28 mouse cellular contexts compared by ENCODE assay signal in genomic region chr11:84406733-84407132, GRCm38 (mm10).
DNase-seq lines count a peak whose midpoint lies in the region; ATAC-seq and TF ChIP-seq lines count a peak whose summit lies in the region.
"Had no signal": no experiment of that assay in that cellular context is flagged by ENCODE, and none has a peak within 500 bp of the region (broad histone marks: within the 10 kb centered on the region; RNA-seq: fewer than 3 reads in every experiment).

No protein-coding gene starts in this region.

- no peak overlapping the region for H3K4me2 ChIP-seq in forebrain, postnatal 0 days (ENCODE audit: low read depth)
- H3K4me2 ChIP-seq in forebrain, embryonic 15.5 days (replicated peaks): no peak overlapping the region
- no peak overlapping the region for H3K4me2 ChIP-seq in liver, embryonic 11.5 days
- H3K4me2 ChIP-seq in midbrain, embryonic 15.5 days: no peak overlapping the region
- H3K4me2 ChIP-seq: embryonic facial prominence, embryonic 15.5 days; heart, embryonic 12.5 days; hindbrain, embryonic 12.5 days; limb, embryonic 12.5 days; neural tube, embryonic 13.5 days had no signal

- H3K4me1 ChIP-seq in forebrain, postnatal 0 days (ENCODE audit: insufficient read depth): no peaks in the 10 kb centered on the region
- H3K4me1 ChIP-seq in forebrain, embryonic 15.5 days: peaks cover 9% of the 10 kb centered on the region; the same call in 1 of the 2 replicates
- H3K4me1 ChIP-seq in liver, adult 2 months (ENCODE audit: control insufficient read depth, insufficient read depth, low read length): no peaks in the 10 kb centered on the region
- H3K4me1 ChIP-seq in liver, embryonic 11.5 days (replicated peaks; ENCODE audit: control insufficient read depth, insufficient read depth, low read length): peaks cover 13% of the 10 kb centered on the region
- no peaks in the 10 kb centered on the region for H3K4me1 ChIP-seq in testis, adult 2 months (ENCODE audit: control insufficient read depth, insufficient read depth, low read length)
- peaks cover 5% of the 10 kb centered on the region for H3K4me1 ChIP-seq in midbrain, embryonic 15.5 days

- 90% methylated on average over 4 of the region's 4 CpGs for WGBS in forebrain, postnatal 0 days
- 98% methylated on average over 4 of the region's 4 CpGs for WGBS in forebrain, embryonic 15.5 days
- 95% methylated on average over 4 of the region's 4 CpGs for WGBS in liver, adult 2 months
- 91% methylated on average over 4 of the region's 4 CpGs for WGBS in liver, embryonic 11.5 days
- WGBS in midbrain, embryonic 15.5 days: 92% methylated on average over 4 of the region's 4 CpGs

- H3K79me2 ChIP-seq in liver, adult 2 months (ENCODE audit: control insufficient read depth, insufficient read depth, low read length): no peaks in the 10 kb centered on the region

- H3K9me3 ChIP-seq in forebrain, postnatal 0 days (ENCODE audit: low read length): no peaks in the 10 kb centered on the region
- no peaks in the 10 kb centered on the region for H3K9me3 ChIP-seq in forebrain, embryonic 15.5 days
- H3K9me3 ChIP-seq in liver, embryonic 11.5 days (ENCODE audit: control insufficient read depth, low read length): peaks cover 4% of the 10 kb centered on the region; the same call in 1 of the 2 replicates
- no peaks in the 10 kb centered on the region for H3K9me3 ChIP-seq in midbrain, embryonic 15.5 days
- H3K9me3 ChIP-seq: hindbrain, embryonic 12.5 days; neural tube, embryonic 13.5 days had no signal

- H3K27me3 ChIP-seq in forebrain, postnatal 0 days (ENCODE audit: insufficient read depth, low read length): no peaks in the 10 kb centered on the region
- no peaks in the 10 kb centered on the region for H3K27me3 ChIP-seq in forebrain, embryonic 15.5 days
- no peaks in the 10 kb centered on the region for H3K27me3 ChIP-seq in liver, adult 2 months (ENCODE audit: control insufficient read depth, insufficient read depth, low read length)
- no peaks in the 10 kb centered on the region for H3K27me3 ChIP-seq in liver, embryonic 11.5 days (replicated peaks; ENCODE audit: control insufficient read depth, insufficient read depth, low read length)
- H3K27me3 ChIP-seq in testis, adult 2 months (ENCODE audit: control insufficient read depth, insufficient read depth, low read length): no peaks in the 10 kb centered on the region
- H3K27me3 ChIP-seq in midbrain, embryonic 15.5 days (replicated peaks): no peaks in the 10 kb centered on the region
- H3K27me3 ChIP-seq: embryonic facial prominence, embryonic 15.5 days; heart, embryonic 12.5 days; hindbrain, embryonic 12.5 days; neural tube, embryonic 13.5 days had no signal

- no peak for TF ChIP-seq POLR2A in liver, adult 2 months (IDR thresholded peaks at IDR 0.05; ENCODE audit: extremely low read depth, insufficient read depth, low read length)
- TF ChIP-seq POLR2A in testis, adult 2 months (IDR thresholded peaks at IDR 0.05; ENCODE audit: control insufficient read depth, low read depth, low read length): no peak

- no peak overlapping the region for H3K9ac ChIP-seq in forebrain, postnatal 0 days
- H3K9ac ChIP-seq in forebrain, embryonic 15.5 days (replicated peaks): no peak overlapping the region
- no peak overlapping the region for H3K9ac ChIP-seq in liver, adult 2 months (ENCODE audit: low read depth, low read length)
- H3K9ac ChIP-seq in liver, embryonic 11.5 days (ENCODE audit: low read depth, low read length): no peak overlapping the region
- H3K9ac ChIP-seq in midbrain, embryonic 15.5 days: no peak overlapping the region
- H3K9ac ChIP-seq: embryonic facial prominence, embryonic 15.5 days; heart, embryonic 12.5 days; hindbrain, embryonic 12.5 days; limb, embryonic 12.5 days; neural tube, embryonic 13.5 days had no signal

- H3K36me3 ChIP-seq in forebrain, postnatal 0 days (ENCODE audit: insufficient read depth): peaks cover 5% of the 10 kb centered on the region; the same call in 1 of the 2 replicates
- no peaks in the 10 kb centered on the region for H3K36me3 ChIP-seq in forebrain, embryonic 15.5 days
- no peaks in the 10 kb centered on the region for H3K36me3 ChIP-seq in liver, adult 2 months (ENCODE audit: control insufficient read depth, insufficient read depth, low read length)
- H3K36me3 ChIP-seq in liver, embryonic 11.5 days (ENCODE audit: control insufficient read depth, insufficient read depth, low read length): no peaks in the 10 kb centered on the region
- no peaks in the 10 kb centered on the region for H3K36me3 ChIP-seq in testis, adult 2 months (ENCODE audit: control insufficient read depth, insufficient read depth, low read length)
- no peaks in the 10 kb centered on the region for H3K36me3 ChIP-seq in midbrain, embryonic 15.5 days (replicated peaks)
- H3K36me3 ChIP-seq: heart, embryonic 12.5 days; hindbrain, embryonic 12.5 days; neural tube, embryonic 13.5 days had no signal

- no peak for ATAC-seq in forebrain, postnatal 0 days
- ATAC-seq in forebrain, embryonic 15.5 days (replicated peaks): no peak
- ATAC-seq in liver, embryonic 11.5 days (replicated peaks; ENCODE audit: low FRiP score): no peak
- ATAC-seq in midbrain, embryonic 15.5 days (replicated peaks): no peak
- ATAC-seq: forebrain, embryonic 14.5 days; inflammation-experienced regulatory T-cells, adult 6 months had no signal

- no peak for DNase-seq in forebrain, postnatal 0 days
- DNase-seq in liver, adult 2 months (ENCODE audit: extremely low read depth, low read depth, low spot score): no peak
- no peak for DNase-seq in liver, embryonic 11.5 days (ENCODE audit: low spot score)
- DNase-seq in testis, postnatal 14 days (ENCODE audit: low spot score): no peak
- DNase-seq in testis, postnatal 10 days (ENCODE audit: low spot score): peak; percentile 55
- DNase-seq: adrenal gland, postnatal 25 days; cerebellum, adult 9-10 months; gastrocnemius, postnatal 14 days; heart, adult 11 months; kidney, adult 8-10 months; kidney, postnatal 25 days; lung, postnatal 36 days; midbrain, embryonic 14.5 days; retina, postnatal 1 day; right cerebral cortex, postnatal 25 days; thymus, adult 2 months had no signal

- no peak overlapping the region for H3K27ac ChIP-seq in forebrain, postnatal 0 days (ENCODE audit: low read depth, low read length)
- no peak overlapping the region for H3K27ac ChIP-seq in forebrain, embryonic 15.5 days (replicated peaks)
- H3K27ac ChIP-seq in liver, adult 2 months (replicated peaks; ENCODE audit: insufficient read depth, low read depth, low read length): no peak overlapping the region
- no peak overlapping the region for H3K27ac ChIP-seq in liver, embryonic 11.5 days (ENCODE audit: low read depth, low read length)
- H3K27ac ChIP-seq in testis, adult 2 months (ENCODE audit: control insufficient read depth, insufficient read depth, low read depth, low read length): no peak overlapping the region
- H3K27ac ChIP-seq in midbrain, embryonic 15.5 days: no peak overlapping the region
- H3K27ac ChIP-seq: embryonic facial prominence, embryonic 15.5 days; hindbrain, embryonic 12.5 days; limb, embryonic 12.5 days; neural tube, embryonic 13.5 days had no signal

- H3K4me3 ChIP-seq in forebrain, postnatal 0 days (ENCODE audit: low read depth, low read length): no peak overlapping the region
- H3K4me3 ChIP-seq in forebrain, embryonic 15.5 days: no peak overlapping the region
- no peak overlapping the region for H3K4me3 ChIP-seq in liver, adult 2 months (ENCODE audit: insufficient read depth, low read depth, low read length)
- H3K4me3 ChIP-seq in liver, embryonic 11.5 days (ENCODE audit: low read depth, low read length): no peak overlapping the region
- H3K4me3 ChIP-seq in testis, adult 2 months (ENCODE audit: control insufficient read depth, low read depth, low read length): no peak overlapping the region
- H3K4me3 ChIP-seq in midbrain, embryonic 15.5 days: no peak overlapping the region
- H3K4me3 ChIP-seq: embryonic facial prominence, embryonic 15.5 days; heart, embryonic 12.5 days; hindbrain, embryonic 12.5 days; limb, embryonic 12.5 days; megakaryocyte, embryonic 14.5 days; myocyte; neural tube, embryonic 13.5 days had no signal

- TF ChIP-seq CTCF in forebrain, postnatal 0 days (IDR thresholded peaks at IDR 0.05; ENCODE audit: low read depth): peak; percentile 14; the same call in 1 of the 2 replicates
- TF ChIP-seq CTCF in liver, adult 2 months (IDR thresholded peaks at IDR 0.05; ENCODE audit: low read depth, low read length): peak; percentile 23; the same call in 1 of the 2 replicates
- TF ChIP-seq CTCF in testis, adult 2 months (IDR thresholded peaks at IDR 0.05; ENCODE audit: control insufficient read depth, insufficient read depth, insufficient replicate concordance, low read depth, low read length): peak; percentile 62; the same call in 1 of the 2 replicates
